12 mouse cellular contexts compared by ENCODE assay signal in the genomic region with DNA sequence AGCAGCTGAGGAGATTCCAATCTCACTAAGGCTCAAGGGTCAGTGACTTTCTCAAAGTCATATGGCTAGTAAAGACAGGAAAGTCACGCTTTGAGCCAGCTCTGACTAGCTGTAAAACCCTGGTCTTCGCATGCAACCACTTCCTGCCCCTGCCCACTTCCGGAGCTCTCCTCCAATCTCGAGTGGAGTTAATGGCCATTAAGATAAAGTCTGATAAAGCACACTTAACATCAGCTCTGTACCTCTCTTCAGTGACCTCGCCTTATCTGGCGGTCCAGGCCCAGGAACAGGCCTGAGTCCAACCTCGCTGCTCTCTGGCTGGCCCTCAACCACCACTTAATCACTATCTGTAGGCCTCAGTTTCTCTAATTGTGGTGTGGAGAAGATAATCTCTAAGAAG. TPM values are rescaled to one million over a fixed set of nuclear protein-coding genes. Genes with fewer than 3 reads are reported as not detected.
DNase-seq lines count a peak whose midpoint lies in the region; ATAC-seq and TF ChIP-seq lines count a peak whose summit lies in the region.
"Had no signal": no experiment of that assay in that cellular context is flagged by ENCODE, and none has a peak within 500 bp of the region (broad histone marks: within the 10 kb centered on the region; RNA-seq: fewer than 3 reads in every experiment).

No protein-coding gene starts in this region.

- DNase-seq in induced T-regulatory cell, adult 2 months (ENCODE audit: low read depth), result peak; percentile 65
- peak; percentile 68 to 81 (median 73) for DNase-seq in liver, embryonic 14.5 days (ENCODE audit: low read depth in 3 of 3, low spot score in 3 of 3)
- peak; percentile 24 for DNase-seq in splenic B cell, adult 2 months (ENCODE audit: low read depth, low spot score)
- no peak for DNase-seq in layer of hippocampus, adult 2 months (ENCODE audit: low spot score in 2 of 2)
- no peak for DNase-seq in cerebellum, adult 9-11 months
- DNase-seq in testis, postnatal 14 days (ENCODE audit: low spot score), result no peak
- DNase-seq: cerebellum, adult 11 months; gastrocnemius, postnatal 36 days had no signal

- WGBS in liver, embryonic 14.5 days (ENCODE audit: insufficient replicate concordance), result 10% methylated on average over 7 of the region's 7 CpGs

- H3K9ac ChIP-seq in liver, embryonic 14.5 days (replicated peaks), result no peak overlapping the region
- H3K9ac ChIP-seq: hindbrain, embryonic 13.5 days; limb, embryonic 12.5 days; neural tube, embryonic 13.5 days had no signal

- H3K9me3 ChIP-seq in liver, embryonic 14.5 days (ENCODE audit: control insufficient read depth, low read length), result no peaks in the 10 kb centered on the region
- H3K9me3 ChIP-seq: hindbrain, embryonic 13.5 days; limb, embryonic 12.5 days; neural tube, embryonic 13.5 days had no signal

- TF ChIP-seq EP300 in liver, embryonic 14.5 days (IDR thresholded peaks at IDR 0.05; ENCODE audit: low read depth), result peak; percentile 70

- peak; percentile 46 for ATAC-seq in activated CD4-positive, CD25-positive, alpha-beta regulatory T cell, adult 4 months
- ATAC-seq in liver, embryonic 14.5 days (ENCODE audit: insufficient read depth), result peak; percentile 78

- H3K27ac ChIP-seq in liver, embryonic 14.5 days, result peak overlapping the region; percentile 84
- H3K27ac ChIP-seq in layer of hippocampus, adult 2 months, result no peak overlapping the region
- H3K27ac ChIP-seq: hindbrain, embryonic 13.5 days; limb, embryonic 12.5 days; neural tube, embryonic 13.5 days had no signal

- peaks cover 13% of the 10 kb centered on the region for H3K27me3 ChIP-seq in liver, embryonic 14.5 days (ENCODE audit: control insufficient read depth, insufficient read depth, low read length)
- H3K27me3 ChIP-seq in splenic B cell, adult 2 months (ENCODE audit: control insufficient read depth, insufficient read depth, low read length, poor library complexity, severe bottlenecking), result no peaks in the 10 kb centered on the region
- H3K27me3 ChIP-seq: limb, embryonic 12.5 days; neural tube, embryonic 13.5 days had no signal

- peaks cover 41 to 46% of the 10 kb centered on the region in 2 experiments for H3K4me1 ChIP-seq in liver, embryonic 14.5 days (replicated peaks; ENCODE audit: control insufficient read depth in 2 of 2, insufficient read depth in 2 of 2, low read length in 1 of 2)

- peak overlapping the region; percentile 52 for H3K4me2 ChIP-seq in liver, embryonic 14.5 days (ENCODE audit: low read depth)
- H3K4me2 ChIP-seq: hindbrain, embryonic 13.5 days; limb, embryonic 12.5 days; neural tube, embryonic 13.5 days had no signal

- H3K4me3 ChIP-seq in liver, embryonic 14.5 days (ENCODE audit: insufficient read depth in 1 of 2, low read depth in 2 of 2, low read length in 2 of 2), result no peak overlapping the region
- no peak overlapping the region for H3K4me3 ChIP-seq in layer of hippocampus, adult 2 months
- H3K4me3 ChIP-seq: hindbrain, embryonic 13.5 days; limb, embryonic 12.5 days; neural tube, embryonic 13.5 days had no signal

- H3K36me3 ChIP-seq in liver, embryonic 14.5 days (replicated peaks; ENCODE audit: control insufficient read depth, insufficient read depth, low read depth), result no peaks in the 10 kb centered on the region
- H3K36me3 ChIP-seq in splenic B cell, adult 2 months (ENCODE audit: control insufficient read depth, insufficient read depth, low read length, poor library complexity, severe bottlenecking), result no peaks in the 10 kb centered on the region
- H3K36me3 ChIP-seq: hindbrain, embryonic 13.5 days; neural tube, embryonic 13.5 days had no signal

- TF ChIP-seq CTCF in liver, embryonic 14.5 days (IDR thresholded peaks at IDR 0.05; ENCODE audit: low read depth), result no peak
- no peak for TF ChIP-seq CTCF in layer of hippocampus, adult 2 months (conservative IDR thresholded peaks at IDR 0.05)

RNA-seq across cellular contexts. Expression of a gene that starts 26.7 kb away (rescaled TPM):
- polyA plus RNA-seq in activated CD4-positive, CD25-positive, alpha-beta regulatory T cell, adult 4 months (2017; shearing (Covaris generic)), result under 1 TPM; 0.20 TPM
- 1.2 and 1.5 TPM in 2 replicates for polyA plus RNA-seq in liver, embryonic 14.5 days (2012; rRNA removed)
- polyA plus RNA-seq in liver, embryonic 14.5 days (2014; fragmentation: Nextera tagmentation; extraction: Ambion mirVana), result 0.74 and 0.91 TPM in 2 replicates
- total RNA-seq in layer of hippocampus, adult 2 months (2021), result 1 to 10 TPM; 6.7 to 7.4 TPM

RNA-seq across cellular contexts. Expression of a gene that starts 44.9 kb away (rescaled TPM):
- 10 to 100 TPM; 26.3 to 28.5 TPM for polyA plus RNA-seq in activated CD4-positive, CD25-positive, alpha-beta regulatory T cell, adult 4 months (2017; shearing (Covaris generic))
- polyA plus RNA-seq in liver, embryonic 14.5 days (2012; rRNA removed), result 17.3 and 28.7 TPM in 2 replicates
- 53.2 and 59.8 TPM in 2 replicates for polyA plus RNA-seq in liver, embryonic 14.5 days (2014; fragmentation: Nextera tagmentation; extraction: Ambion mirVana)
- total RNA-seq in layer of hippocampus, adult 2 months (2021), result 10 to 100 TPM; 93.4 to 95.1 TPM

RNA-seq across cellular contexts. Expression of a gene that starts 45.0 kb away (rescaled TPM):
- polyA plus RNA-seq in activated CD4-positive, CD25-positive, alpha-beta regulatory T cell, adult 4 months (2017; shearing (Covaris generic)), result 10 to 100 TPM; 24.4 to 26.3 TPM
- 12.2 and 12.5 TPM in 2 replicates for polyA plus RNA-seq in liver, embryonic 14.5 days (2012; rRNA removed)
- polyA plus RNA-seq in liver, embryonic 14.5 days (2014; fragmentation: Nextera tagmentation; extraction: Ambion mirVana), result 4.5 and 4.8 TPM in 2 replicates
- total RNA-seq in layer of hippocampus, adult 2 months (2021), result 10 to 100 TPM; 33.6 to 36.0 TPM

RNA-seq across cellular contexts. Expression of a gene that starts 52.9 kb away (rescaled TPM):
- polyA plus RNA-seq in activated CD4-positive, CD25-positive, alpha-beta regulatory T cell, adult 4 months (2017; shearing (Covaris generic)), result under 1 TPM; 0.46 to 0.48 TPM
- 0.01 and 0.03 TPM in 2 replicates for polyA plus RNA-seq in liver, embryonic 14.5 days (2012; rRNA removed)
- 0.08 TPM in 1 of 2 replicates, not detected in the other for polyA plus RNA-seq in liver, embryonic 14.5 days (2014; fragmentation: Nextera tagmentation; extraction: Ambion mirVana)
- total RNA-seq in layer of hippocampus, adult 2 months (2021), result 1 to 10 TPM in 1 of 2 experiments, under 1 TPM in 1; 0.98 to 1.1 TPM

Comparison
In these comparisons a context has a peak if more than half of its experiments do, and no peak if none do; other contexts are left out.
1. DNase-seq: peak in induced T-regulatory cell, adult 2 months (single experiment), liver, embryonic 14.5 days (3 of 3) and splenic B cell, adult 2 months (single experiment); none in layer of hippocampus, adult 2 months (0 of 2), cerebellum, adult 9-11 months (single experiment) and testis, postnatal 14 days (single experiment).